Mouse (Mus musculus): ENCODE results near the gene Rxfp2.
A peak's percentile ranks its signal among the peaks of the same experiment; 100 is the strongest.

Rxfp2 gene

DNA sequence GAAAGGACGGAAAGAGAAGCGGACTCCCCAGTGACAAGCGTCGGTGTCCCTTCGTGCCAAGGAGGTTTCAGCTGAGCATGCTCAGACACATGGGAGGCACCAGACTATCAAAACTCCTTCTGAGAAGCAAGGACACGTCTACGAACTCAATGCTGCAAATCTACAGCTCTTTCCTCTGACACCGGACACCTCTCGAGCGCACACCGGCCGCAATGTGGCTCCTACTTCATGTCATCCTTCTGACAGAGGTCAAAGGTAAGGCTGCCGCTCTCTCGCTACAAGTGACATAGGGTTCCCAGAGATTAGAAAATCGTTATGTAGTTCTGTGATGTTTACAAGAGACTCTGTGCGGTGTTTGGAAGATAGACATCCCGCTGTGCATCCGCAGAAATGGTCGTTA lies at the start of gene Rxfp2:
Rxfp2 (plus strand) TSS at position 20 of the 400 bp plus-strand sequence.
- DNase-seq (ENCODE audit: low spot score) = no peak

- DNase-seq (ENCODE audit: low spot score) = no peak
These were observed 48.2 kb upstream of the Rxfp2 start for GRCm38 (mm10) chr5:149970261-149970660.

DNA sequence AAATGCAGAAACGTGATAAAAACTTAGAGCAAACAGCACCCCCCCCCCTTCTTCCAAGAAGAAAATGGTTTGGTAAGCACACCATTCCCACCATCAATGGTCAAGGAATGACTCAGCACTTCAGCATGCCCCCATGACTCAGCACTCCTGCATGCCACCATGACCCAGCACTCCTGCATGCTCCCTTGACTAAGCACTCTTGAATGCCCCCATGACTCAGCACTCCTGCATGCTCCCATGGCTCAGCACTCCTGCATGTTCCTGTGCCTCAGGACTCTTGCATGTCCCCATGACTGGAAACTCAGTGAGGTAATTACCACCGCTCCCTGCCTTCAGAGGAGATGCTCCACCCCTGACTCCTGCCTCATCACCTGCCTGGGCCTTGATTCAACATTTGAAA lies 41.4 kb upstream of the Rxfp2 start:
- DNase-seq (ENCODE audit: low spot score) = no peak

GRCm38 (mm10) chr5:149983621-149984020 lies 34.9 kb upstream of the Rxfp2 start:
- DNase-seq (ENCODE audit: low spot score) = no peak

DNA sequence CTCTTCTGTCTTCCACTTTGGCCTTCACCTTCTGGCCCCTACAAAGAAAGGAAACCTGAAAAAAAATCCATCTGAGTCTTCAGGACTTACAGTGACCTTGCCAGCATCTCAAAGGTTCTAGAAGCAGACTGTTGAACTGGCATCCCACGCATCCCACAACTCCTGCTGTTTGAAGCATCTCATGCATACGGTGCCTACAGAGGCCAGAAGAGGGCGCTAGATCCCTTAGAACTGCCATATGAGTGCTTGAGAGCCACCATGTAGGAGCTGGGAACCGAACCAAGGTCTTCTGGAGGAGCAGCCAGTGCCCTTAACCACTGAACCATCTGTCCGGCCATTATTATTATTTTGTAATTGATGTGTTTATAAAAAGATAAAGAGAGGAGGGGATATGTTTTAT lies 23.9 kb upstream of the Rxfp2 start:
- DNase-seq (ENCODE audit: low spot score) = no peak

DNA sequence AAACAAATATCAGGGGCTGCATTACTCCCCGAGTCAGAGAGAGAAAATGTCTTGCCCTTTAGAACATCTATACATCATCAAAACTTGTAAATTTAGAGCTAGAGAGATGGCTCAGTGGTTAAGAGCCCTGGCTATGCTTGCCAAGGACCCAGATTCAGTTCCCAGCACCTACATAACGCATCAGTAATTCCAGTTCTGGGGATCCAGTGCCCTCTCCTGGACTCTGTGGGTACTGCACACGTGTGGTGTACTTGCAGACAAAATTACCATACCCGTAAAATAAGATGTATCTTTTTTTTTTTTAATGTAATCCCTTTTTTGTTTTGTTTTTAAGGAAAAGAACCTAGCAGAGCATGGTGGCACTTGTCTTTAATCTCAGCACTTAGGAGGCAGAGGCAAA lies 21.9 kb upstream of the Rxfp2 start:
- no peak for DNase-seq (ENCODE audit: low spot score)

DNA sequence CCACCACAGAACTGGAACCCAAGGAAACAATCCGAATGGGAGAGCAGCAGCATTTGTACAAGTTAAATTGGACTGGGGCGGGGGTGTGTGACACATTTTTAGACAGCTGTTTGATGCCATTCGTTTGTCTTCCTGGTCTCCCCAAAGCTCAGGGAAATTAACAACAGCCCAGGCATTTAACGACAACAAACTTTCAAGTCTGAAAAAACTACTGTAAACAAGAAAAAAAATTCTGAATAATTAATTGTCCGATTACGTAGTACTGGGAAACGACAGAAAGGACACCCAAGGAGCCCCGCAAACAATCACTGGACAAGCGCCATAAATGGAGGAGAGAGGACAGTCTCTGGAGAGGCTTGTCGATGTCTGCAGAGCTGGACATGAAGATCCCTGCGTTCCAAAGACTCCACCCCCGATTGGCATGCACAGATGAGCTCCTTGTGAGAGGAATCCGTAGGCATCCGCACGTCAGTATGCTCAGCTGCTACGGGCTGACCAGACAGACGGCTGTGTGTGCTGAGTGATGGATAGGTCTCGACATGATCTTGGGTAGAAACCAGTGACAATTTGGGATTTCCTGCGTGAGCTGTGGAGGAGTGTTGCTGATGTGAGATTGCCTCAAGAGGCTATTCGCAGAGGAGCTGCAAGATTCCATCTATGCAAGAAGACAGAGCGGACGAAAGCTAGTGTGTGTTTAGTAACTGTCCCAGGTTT lies 21.0 kb upstream of the Rxfp2 start:
- DNase-seq (ENCODE audit: low spot score) = no peak

DNA sequence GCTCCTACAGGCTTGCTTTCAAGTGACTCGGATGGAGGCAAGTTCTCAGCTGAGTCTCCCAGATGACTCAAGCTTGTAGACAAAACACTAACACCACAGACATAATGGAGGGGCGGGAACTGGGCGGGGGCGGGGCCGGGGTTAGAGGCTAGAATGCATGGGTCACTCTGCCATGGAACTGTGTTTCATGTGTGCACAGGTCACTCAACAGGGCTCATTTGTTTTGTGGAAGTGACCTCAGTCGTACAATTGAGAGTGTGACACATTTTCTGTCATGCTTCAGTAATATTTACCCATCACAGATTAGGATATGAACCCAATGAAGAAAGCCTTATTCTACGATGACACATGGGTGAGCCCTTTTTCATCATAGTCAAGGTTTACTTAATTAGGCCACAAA lies 20.2 kb upstream of the Rxfp2 start:
- no peak for DNase-seq (ENCODE audit: low spot score)

GRCm38 (mm10) chr5:150005355-150005754 lies 13.1 kb upstream of the Rxfp2 start:
- no peak for DNase-seq (ENCODE audit: low spot score)

GRCm38 (mm10) chr5:150016861-150017260 lies 1.6 kb upstream of the Rxfp2 start:
- DNase-seq (ENCODE audit: low spot score) = no peak

DNA sequence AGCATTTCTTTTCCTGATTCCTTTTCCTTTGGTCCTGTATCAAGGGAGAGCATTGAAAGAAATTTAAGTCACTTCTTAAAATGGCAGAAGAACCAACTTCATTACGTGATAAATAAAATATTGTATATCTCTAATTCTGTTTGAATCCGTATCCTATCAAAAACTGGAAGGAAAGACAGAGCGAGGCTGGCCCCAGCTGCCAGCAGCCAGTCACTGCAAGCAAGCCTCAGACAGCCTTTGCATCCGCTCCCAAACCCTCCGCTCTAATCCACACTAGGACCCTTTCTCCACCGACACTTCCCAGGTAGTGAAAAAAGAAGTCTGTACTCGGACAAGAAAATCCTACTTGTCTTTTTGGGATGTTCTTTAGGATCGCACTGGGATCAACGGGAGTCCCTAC lies 803 bp upstream of the Rxfp2 start:
- no peak for DNase-seq (ENCODE audit: low spot score)

- DNase-seq (ENCODE audit: low spot score) = peak; percentile 46
These were observed 2.4 kb downstream of the Rxfp2 start for GRCm38 (mm10) chr5:150020851-150021250.

GRCm38 (mm10) chr5:150021805-150022204 lies 3.3 kb downstream of the Rxfp2 start:
- DNase-seq (ENCODE audit: low spot score) = no peak

DNA sequence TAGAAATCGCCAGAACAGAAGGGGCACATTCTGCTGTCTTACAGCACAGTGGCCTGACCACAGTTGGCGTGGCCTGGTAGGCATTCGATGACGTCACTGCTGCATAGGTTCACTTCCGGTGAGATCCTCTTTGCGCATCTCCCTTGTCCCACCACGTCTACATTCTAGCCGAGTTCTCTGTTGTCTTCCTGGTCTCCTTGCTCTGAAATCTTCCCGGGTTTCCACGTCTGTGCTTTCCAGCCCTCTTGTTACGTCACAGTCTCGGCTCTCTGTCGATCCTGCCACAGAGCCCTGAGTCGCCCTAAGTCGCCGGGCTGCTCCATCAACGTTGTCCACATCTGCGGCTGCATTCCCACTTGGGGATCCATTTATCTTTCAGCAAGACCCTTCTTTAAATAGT lies 4.1 kb downstream of the Rxfp2 start:
- no peak for DNase-seq (ENCODE audit: low spot score)

DNA sequence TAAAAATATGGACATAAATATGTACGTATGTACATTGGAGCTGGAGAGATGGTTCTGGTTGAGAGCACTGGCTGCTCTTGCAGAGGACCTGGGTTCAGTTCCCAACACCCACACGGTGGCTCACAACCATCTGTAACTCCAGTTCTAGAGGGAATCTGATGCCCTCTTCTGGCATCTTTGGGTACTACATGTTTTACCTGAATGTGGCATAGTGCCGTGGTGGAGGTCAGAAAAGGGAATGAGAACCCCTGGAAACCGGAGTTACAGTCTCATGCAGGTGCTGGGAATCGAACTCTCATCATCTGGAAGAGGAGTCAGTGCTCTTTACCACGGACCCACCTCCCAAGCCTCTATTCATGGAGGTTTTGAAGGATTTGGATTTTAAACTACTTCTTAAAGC lies 5.0 kb downstream of the Rxfp2 start:
- no peak for DNase-seq (ENCODE audit: low spot score)

- DNase-seq (ENCODE audit: low spot score) = no peak
These were observed 5.7 kb downstream of the Rxfp2 start for GRCm38 (mm10) chr5:150024188-150024587.

DNA sequence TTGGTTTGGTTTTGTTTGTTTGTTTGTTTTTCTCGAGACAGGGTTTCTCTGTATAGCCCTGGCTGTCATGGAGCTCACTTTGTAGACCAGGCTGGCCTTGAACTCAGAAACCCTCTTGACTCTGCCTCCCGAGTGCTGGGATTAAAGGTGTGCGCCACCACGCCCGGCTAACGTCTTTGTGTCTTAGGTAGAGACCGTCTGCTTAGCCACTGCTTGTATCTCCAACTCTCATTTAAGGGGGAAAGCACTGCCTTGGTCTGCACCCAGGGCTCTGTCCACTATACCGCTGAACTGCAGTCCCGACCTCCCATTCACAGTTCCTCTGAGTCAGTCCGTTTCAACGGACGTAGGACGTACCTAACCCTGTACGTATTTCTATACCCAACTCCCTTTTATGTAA lies 6.4 kb downstream of the Rxfp2 start:
- no peak for DNase-seq (ENCODE audit: low spot score)

DNA sequence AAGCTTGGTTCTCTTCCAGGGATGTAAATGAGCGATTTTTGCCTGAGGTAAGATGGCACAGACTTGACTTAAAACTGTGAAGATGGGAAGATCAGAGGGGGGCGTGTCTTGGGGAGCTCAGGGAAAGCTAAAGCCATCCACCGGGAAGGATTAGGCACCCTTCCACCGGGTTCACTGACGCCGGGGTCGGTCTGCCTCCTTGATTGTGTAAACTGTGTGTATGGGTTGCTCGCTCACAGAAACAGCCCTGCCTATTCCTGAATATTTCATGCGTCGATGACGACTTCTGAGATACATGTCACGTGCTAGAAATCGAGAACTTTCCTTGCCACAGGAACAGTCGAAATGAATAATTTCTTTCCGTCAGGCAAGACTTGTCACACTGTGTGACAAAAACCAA lies 6.9 kb downstream of the Rxfp2 start:
- DNase-seq (ENCODE audit: low spot score) = no peak

- no peak for DNase-seq (ENCODE audit: low spot score)
These were observed 8.1 kb downstream of the Rxfp2 start for GRCm38 (mm10) chr5:150026509-150027087.

GRCm38 (mm10) chr5:150031201-150031600 lies 12.7 kb downstream of the Rxfp2 start:
- DNase-seq (ENCODE audit: low spot score) = no peak

GRCm38 (mm10) chr5:150031634-150032033 lies 13.2 kb downstream of the Rxfp2 start:
- DNase-seq (ENCODE audit: low spot score) = no peak

DNA sequence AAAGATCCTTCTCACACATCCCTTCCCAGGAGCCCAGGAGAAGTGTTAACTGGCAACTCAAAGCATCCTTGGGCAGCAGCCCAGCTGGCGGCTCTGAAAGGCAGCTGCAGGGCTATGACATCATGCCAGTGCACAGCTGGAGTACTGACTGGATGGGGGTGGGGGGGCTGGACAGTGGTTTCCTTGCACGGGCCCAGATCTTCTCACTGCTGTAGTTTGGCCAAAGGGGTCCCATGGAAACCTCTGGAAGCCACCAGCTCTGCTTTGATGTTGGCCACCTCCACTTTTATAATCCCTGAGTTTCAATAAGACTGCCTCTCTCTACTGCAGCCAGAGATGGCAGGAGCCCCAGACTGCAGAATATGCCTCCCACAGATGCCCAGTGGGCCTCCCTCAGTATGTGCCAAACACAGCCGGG lies 13.6 kb downstream of the Rxfp2 start:
- DNase-seq (ENCODE audit: low spot score) = no peak

- DNase-seq (ENCODE audit: low spot score) = no peak
These were observed 17.8 kb downstream of the Rxfp2 start for GRCm38 (mm10) chr5:150036286-150036685.

- no peak for DNase-seq (ENCODE audit: low spot score)
These were observed 18.4 kb downstream of the Rxfp2 start for GRCm38 (mm10) chr5:150036918-150037317.

Data from adipocyte (in vitro differentiated cells).